Mouse (Mus musculus) right cerebral cortex, adult 18-20 months (tissue): ENCODE measurements around the gene Med12l.

Experiments used
- DNase-seq: peaks from one replicate; pipeline ENCODE4 v3.0.0; 2022; ENCODE audit warnings: mixed read lengths

Gene Med12l

GRCm38 (mm10) chr3:59261709-59262472 lies 256.3 kb downstream of the Med12l start:
- DNase-seq, result no peak

- no peak for DNase-seq
Measured at GRCm38 (mm10) chr3:59262704-59263103, 257.1 kb downstream of the Med12l start, which contains the start of gene P2ry12. Gene P2ry12, minus strand, starts transcription at chr3:59262871.

GRCm38 (mm10) chr3:59263417-59263816 lies 257.8 kb downstream of the Med12l start:
- no peak for DNase-seq

GRCm38 (mm10) chr3:59263988-59264387 lies 258.4 kb downstream of the Med12l start:
- DNase-seq, result no peak

GRCm38 (mm10) chr3:59270811-59271210 lies 265.2 kb downstream of the Med12l start:
- DNase-seq, result no peak

- no peak for DNase-seq
Measured at GRCm38 (mm10) chr3:59277502-59278253, 272.1 kb downstream of the Med12l start.

GRCm38 (mm10) chr3:59278254-59278533 lies 272.6 kb downstream of the Med12l start:
- no peak for DNase-seq

- no peak for DNase-seq
Measured at GRCm38 (mm10) chr3:59278620-59279019, 273.0 kb downstream of the Med12l start.

GRCm38 (mm10) chr3:59290551-59290950 lies 284.9 kb downstream of the Med12l start:
- DNase-seq, result no peak

- no peak for DNase-seq
Measured at GRCm38 (mm10) chr3:59293437-59294199, 288.0 kb downstream of the Med12l start.

GRCm38 (mm10) chr3:59295699-59296562 lies 290.3 kb downstream of the Med12l start:
- no peak for DNase-seq

- no peak for DNase-seq
Measured at GRCm38 (mm10) chr3:59296563-59297130, 291.0 kb downstream of the Med12l start.

- no peak for DNase-seq
Measured at GRCm38 (mm10) chr3:59297653-59298052, 292.0 kb downstream of the Med12l start.

GRCm38 (mm10) chr3:59304944-59305343 lies 299.3 kb downstream of the Med12l start:
- no peak for DNase-seq

- DNase-seq, result no peak
Measured at GRCm38 (mm10) chr3:59305518-59305917, 299.9 kb downstream of the Med12l start.

GRCm38 (mm10) chr3:59312610-59313009 lies 307.0 kb downstream of the Med12l start:
- DNase-seq, result peak; percentile 78

- DNase-seq, result no peak
Measured at GRCm38 (mm10) chr3:59316077-59316476, 310.5 kb downstream of the Med12l start.

GRCm38 (mm10) chr3:59321278-59321876 lies 315.8 kb downstream of the Med12l start:
- DNase-seq, result peak; percentile 38

GRCm38 (mm10) chr3:59328526-59328925 lies 322.9 kb downstream of the Med12l start:
- DNase-seq, result no peak

GRCm38 (mm10) chr3:59341647-59342427 lies 336.2 kb downstream of the Med12l start:
- DNase-seq, result no peak

- no peak for DNase-seq
Measured at GRCm38 (mm10) chr3:59343026-59343425, 337.4 kb downstream of the Med12l start.
